Comparison of ENCODE assay signal across 7 mouse cellular contexts in genomic region chr5:113800280-113800679, GRCm38 (mm10). TPM values are rescaled to one million over a fixed set of nuclear protein-coding genes. Genes with fewer than 3 reads are reported as not detected.
A peak's percentile ranks its signal among the peaks of the same experiment; 100 is the strongest.
DNase-seq lines count a peak whose midpoint lies in the region; ATAC-seq and TF ChIP-seq lines count a peak whose summit lies in the region.

Tmem119 (minus strand) TSS chr5:113800516.

- 0% methylated on average over 11 of the region's 11 CpGs for WGBS in intestine, postnatal 0 days
- WGBS in liver, embryonic 11.5 days, result under 1% methylated on average over 11 of the region's 11 CpGs
- 1% methylated on average over 11 of the region's 11 CpGs for WGBS in neural tube, embryonic 13.5 days

- peak; percentile 68 for ATAC-seq in intestine, postnatal 0 days
- ATAC-seq in liver, embryonic 11.5 days (replicated peaks; ENCODE audit: low FRiP score), result peak; percentile 72
- ATAC-seq in neural tube, embryonic 13.5 days (ENCODE audit: low read depth), result peak; percentile 63; the same call in 1 of the 2 replicates
- no peak for ATAC-seq in erythroblast, adult 5-6 weeks (replicated peaks; ENCODE audit: low FRiP score, poor library complexity, severe bottlenecking)

- no peak for TF ChIP-seq CTCF in intestine, postnatal 0 days (IDR thresholded peaks at IDR 0.05; ENCODE audit: low read depth)

- peak within 1 kb of the TSS; percentile 52 for H3K4me2 ChIP-seq in intestine, postnatal 0 days (replicated peaks; ENCODE audit: low read depth)
- H3K4me2 ChIP-seq in liver, embryonic 11.5 days, result peak within 1 kb of the TSS; percentile 57
- H3K4me2 ChIP-seq in neural tube, embryonic 13.5 days, result peak within 1 kb of the TSS; percentile 37

- peak within 1 kb of the TSS; percentile 21; the same call in 1 of the 2 replicates for H3K27ac ChIP-seq in intestine, postnatal 0 days (ENCODE audit: low read depth, low read length)
- H3K27ac ChIP-seq in liver, embryonic 11.5 days (ENCODE audit: low read depth, low read length), result no peak within 1 kb of the TSS; the same call in 1 of the 2 replicates
- H3K27ac ChIP-seq in neural tube, embryonic 13.5 days (replicated peaks), result peak within 1 kb of the TSS; percentile 56

- DNase-seq in adipocyte (ENCODE audit: low spot score), result peak; percentile 67
- peak; percentile 86 for DNase-seq in embryo, embryonic 10.5 days (ENCODE audit: low spot score)
- DNase-seq in heart, adult 11 months, result peak; percentile 98
- peak; percentile 69 for DNase-seq in liver, embryonic 11.5 days (ENCODE audit: low spot score)

- no peaks in the 10 kb centered on the region for H3K9me3 ChIP-seq in intestine, postnatal 0 days (ENCODE audit: control insufficient read depth)
- no peaks in the 10 kb centered on the region for H3K9me3 ChIP-seq in liver, embryonic 11.5 days (ENCODE audit: control insufficient read depth, low read length)
- no peaks in the 10 kb centered on the region for H3K9me3 ChIP-seq in neural tube, embryonic 13.5 days

- H3K4me1 ChIP-seq in intestine, postnatal 0 days (replicated peaks; ENCODE audit: control insufficient read depth, insufficient read depth, low read length), result no peaks in the 10 kb centered on the region
- H3K4me1 ChIP-seq in liver, embryonic 11.5 days (replicated peaks; ENCODE audit: control insufficient read depth, insufficient read depth, low read length), result peaks cover 23% of the 10 kb centered on the region
- peaks cover 33% of the 10 kb centered on the region for H3K4me1 ChIP-seq in neural tube, embryonic 13.5 days (replicated peaks)

- H3K27me3 ChIP-seq in intestine, postnatal 0 days (replicated peaks; ENCODE audit: control insufficient read depth, insufficient read depth, low read length), result no peaks in the 10 kb centered on the region
- H3K27me3 ChIP-seq in liver, embryonic 11.5 days (replicated peaks; ENCODE audit: control insufficient read depth, insufficient read depth, low read length), result no peaks in the 10 kb centered on the region; the same call in 1 of the 2 replicates
- 0 out of 2 replicates have a peak, but pooled peaks cover 6% of the 10 kb centered on the region for H3K27me3 ChIP-seq in neural tube, embryonic 13.5 days

- H3K9ac ChIP-seq in intestine, postnatal 0 days (ENCODE audit: low read depth, low read length), result no peak within 1 kb of the TSS; the same call in 1 of the 2 replicates
- H3K9ac ChIP-seq in liver, embryonic 11.5 days (ENCODE audit: low read depth, low read length), result no peak within 1 kb of the TSS
- H3K9ac ChIP-seq in neural tube, embryonic 13.5 days, result 0 out of 2 replicates have a peak within 1 kb of the TSS, but pooled peaks have one; percentile 17

- peak within 1 kb of the TSS; percentile 34 for H3K4me3 ChIP-seq in intestine, postnatal 0 days (ENCODE audit: low read depth, low read length)
- peak within 1 kb of the TSS; percentile 42 for H3K4me3 ChIP-seq in liver, embryonic 11.5 days (ENCODE audit: low read depth, low read length)
- peak within 1 kb of the TSS; percentile 23 for H3K4me3 ChIP-seq in neural tube, embryonic 13.5 days

- 0 out of 2 replicates have a peak, but pooled peaks cover 2% of the 10 kb centered on the region for H3K36me3 ChIP-seq in intestine, postnatal 0 days (ENCODE audit: control insufficient read depth, insufficient read depth)
- no peaks in the 10 kb centered on the region for H3K36me3 ChIP-seq in liver, embryonic 11.5 days (ENCODE audit: control insufficient read depth, insufficient read depth, low read length)
- H3K36me3 ChIP-seq in neural tube, embryonic 13.5 days, result no peaks in the 10 kb centered on the region

RNA-seq across cellular contexts. Expression of gene Tmem119, which starts in this region (rescaled TPM):
- polyA plus RNA-seq in intestine, postnatal 0 days (2015; fragmentation: Nextera tagmentation; extraction: Ambion mirVana), result 21.1 and 23.0 TPM in 2 replicates
- polyA plus RNA-seq in liver, embryonic 11.5 days (2014; fragmentation: Nextera tagmentation; extraction: Ambion mirVana), result 15.6 and 16.9 TPM in 2 replicates
- polyA plus RNA-seq in neural tube, embryonic 13.5 days (2015; fragmentation: Nextera tagmentation; extraction: Ambion mirVana), result 12.6 and 19.9 TPM in 2 replicates
- 2.7 TPM in 1 of 2 replicates, not detected in the other for total RNA-seq in erythroblast, adult 5-6 weeks (2015; ENCODE audit: low replicate concordance)
- total RNA-seq in erythroblast, adult 5-6 weeks (2017; ENCODE audit: low replicate concordance), result 1.1 TPM in 1 of 2 replicates, not detected in the other
